Mouse (Mus musculus): ENCODE measurements at regions not wholly inside any gene's neighbourhood (a gene's known extent, or its start where the extent isn't known, plus 50 kb on each side); places are given as distances from the start of the nearest gene placed in this dataset.
"Not testable (repeated sequence)": the region's sequence is repeated elsewhere in the genome, so short reads cannot be mapped to it uniquely, and the experiment has no call there.

DNA sequence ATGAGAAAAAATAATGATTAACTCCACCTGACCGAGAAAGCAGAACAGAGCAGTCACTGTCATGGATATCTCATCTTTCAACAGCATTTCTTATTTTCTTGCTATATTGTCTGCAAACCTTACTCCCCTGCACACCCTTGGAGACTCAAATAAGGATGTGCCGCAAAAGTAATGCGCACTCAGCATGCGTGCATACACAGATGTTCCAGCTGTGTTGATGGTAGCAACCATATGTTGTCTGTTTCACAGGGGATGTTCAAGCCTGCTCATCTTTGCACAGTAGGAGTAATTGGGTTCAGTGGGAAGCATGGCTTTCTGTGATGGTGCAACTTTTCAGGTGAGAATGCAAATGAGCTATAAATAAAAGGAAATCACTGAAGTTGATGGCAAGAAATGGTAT, 1182.9 kb upstream of the Manea start:
- no peak for DNase-seq

DNA sequence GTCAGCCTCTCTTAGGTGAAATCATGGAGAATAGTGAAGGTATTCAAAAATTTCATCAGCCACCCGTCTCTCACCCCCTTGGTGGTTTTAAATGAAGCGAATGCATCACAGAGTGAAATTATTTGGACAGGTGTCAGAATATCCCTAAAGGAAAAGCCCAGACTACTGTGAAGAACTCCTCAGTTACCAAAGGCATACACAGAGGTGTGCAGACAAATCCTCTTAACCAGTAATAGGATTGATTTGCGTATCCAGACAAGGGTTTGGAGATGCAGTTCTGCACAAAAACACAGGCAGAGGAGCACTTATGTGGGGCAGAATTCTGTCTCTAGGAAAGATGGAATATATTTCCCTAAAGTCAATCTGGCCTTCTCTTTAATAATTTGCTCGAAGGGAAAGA, 1173.6 kb upstream of the Manea start:
- DNase-seq, result peak; percentile 24

DNA sequence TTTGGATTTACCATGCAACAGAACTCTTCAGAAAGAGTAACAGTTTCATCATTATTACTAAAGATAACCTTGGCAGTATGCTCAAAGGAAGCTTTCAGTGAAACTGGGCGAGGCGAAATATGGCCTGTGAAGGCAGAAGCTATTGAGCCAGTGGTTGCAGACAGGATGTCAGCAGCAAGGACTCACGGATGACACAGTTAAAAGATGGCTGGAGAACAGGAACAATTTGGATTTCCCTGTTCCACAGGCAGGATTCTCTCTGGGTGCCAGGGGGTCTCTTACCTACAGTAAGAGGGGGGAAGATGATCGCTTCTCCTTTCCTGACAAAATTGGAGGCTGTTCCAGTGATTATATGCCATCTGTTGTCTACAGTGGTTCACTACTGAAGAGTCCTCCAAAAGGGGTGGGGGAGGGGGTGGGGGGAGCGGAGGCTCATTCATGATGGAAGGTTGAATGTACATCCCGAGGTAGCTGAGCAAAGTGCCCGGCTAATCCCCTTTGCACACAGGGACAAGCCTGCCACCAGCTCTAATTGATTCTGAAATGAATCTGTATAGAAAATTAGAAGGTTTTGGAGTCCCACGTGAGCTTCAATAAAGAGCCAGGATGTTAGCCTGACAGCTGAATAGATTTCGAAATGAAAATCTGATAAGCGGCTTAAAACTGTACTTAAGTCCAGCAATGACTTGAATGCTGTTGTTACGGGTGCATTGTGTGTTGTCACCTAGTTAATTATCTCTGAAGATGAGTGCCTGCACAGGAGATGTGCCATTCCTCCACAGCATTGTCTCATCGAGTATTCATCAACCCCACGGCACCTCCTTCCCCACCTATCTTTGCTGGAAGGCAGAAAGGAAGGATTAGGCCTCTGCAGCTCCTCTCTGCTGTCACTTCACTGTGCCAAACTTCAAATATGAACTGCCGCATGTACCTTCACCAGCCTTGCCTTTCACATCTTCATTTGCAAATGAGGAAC, 1158.4 kb upstream of the Manea start:
- DNase-seq, result peak; percentile 84

DNA sequence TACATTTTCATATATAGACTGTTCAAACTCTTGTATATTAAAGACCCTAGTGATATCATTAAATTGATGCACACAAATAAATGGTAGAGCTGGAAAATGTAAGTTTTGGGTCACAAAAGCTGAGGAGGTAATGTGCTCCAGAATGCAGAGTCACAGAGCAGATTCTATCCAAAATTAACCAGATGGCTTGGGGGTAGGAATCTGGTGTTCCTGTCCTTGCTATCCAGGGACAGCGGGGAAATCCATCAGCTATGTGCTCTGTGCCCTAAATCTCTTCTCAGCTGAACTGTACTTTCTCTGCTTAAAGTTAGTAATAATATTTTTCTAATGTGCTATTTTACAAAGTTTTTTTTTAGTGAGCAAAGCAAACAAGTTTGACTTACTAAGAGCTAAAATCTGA, 1151.2 kb upstream of the Manea start:
- no peak for DNase-seq

DNA sequence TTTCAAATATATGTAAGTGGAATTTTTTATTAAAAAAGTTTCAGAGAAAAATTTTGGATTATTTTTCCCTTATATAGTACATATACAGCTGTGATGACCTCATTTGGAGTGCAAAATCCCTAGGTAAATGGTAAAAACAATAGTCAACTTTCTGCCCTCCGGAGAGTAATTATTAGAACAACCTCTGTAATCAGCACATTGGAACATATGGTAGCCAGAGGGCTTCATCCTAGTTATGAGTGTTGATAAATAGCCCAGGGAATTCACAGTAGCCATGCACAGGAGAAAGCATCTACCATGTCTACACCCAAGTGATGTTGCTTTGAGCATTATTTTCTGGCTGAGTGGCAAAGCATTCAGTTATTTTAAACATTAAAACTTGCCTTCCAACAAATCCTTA, 1150.6 kb upstream of the Manea start:
- DNase-seq, result no peak

DNA sequence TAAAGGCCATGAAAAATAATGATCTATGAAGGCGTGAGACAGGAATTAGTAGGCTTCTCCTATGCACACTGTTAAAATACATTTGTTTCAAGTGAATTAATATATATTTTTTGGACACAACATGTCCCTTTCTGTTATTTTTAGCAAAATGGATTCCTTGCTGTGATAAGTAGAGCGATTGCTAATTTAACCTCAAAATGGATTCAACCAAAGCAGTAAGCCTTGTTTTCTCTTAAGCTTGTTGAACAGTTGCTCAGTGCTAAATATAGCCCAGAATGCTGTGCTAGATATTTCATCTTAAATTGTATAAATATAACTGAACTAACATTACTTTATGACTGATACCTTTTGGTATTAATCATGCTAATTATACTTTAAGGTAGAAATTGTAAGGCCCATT, 1144.6 kb upstream of the Manea start:
- no peak for DNase-seq

DNA sequence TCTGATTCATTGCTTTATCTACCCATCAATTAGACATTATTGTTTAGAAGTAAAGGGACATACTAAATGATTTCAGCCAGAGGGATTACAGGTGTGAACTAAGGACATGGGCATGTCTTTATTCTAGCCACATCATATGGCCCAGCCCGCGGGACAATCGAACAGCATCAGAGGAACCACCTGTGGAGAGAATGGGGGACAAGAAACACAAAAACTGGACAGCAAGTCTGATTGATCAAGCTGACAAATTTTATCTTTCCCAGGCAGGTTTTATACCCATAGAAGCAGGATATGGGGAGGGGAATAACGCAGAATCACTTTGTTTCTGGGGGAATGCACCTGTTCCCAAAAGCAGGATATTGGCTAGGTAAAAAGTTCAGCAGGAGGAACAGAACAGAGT, 1103.2 kb upstream of the Manea start:
- peak; percentile 24 for DNase-seq

DNA sequence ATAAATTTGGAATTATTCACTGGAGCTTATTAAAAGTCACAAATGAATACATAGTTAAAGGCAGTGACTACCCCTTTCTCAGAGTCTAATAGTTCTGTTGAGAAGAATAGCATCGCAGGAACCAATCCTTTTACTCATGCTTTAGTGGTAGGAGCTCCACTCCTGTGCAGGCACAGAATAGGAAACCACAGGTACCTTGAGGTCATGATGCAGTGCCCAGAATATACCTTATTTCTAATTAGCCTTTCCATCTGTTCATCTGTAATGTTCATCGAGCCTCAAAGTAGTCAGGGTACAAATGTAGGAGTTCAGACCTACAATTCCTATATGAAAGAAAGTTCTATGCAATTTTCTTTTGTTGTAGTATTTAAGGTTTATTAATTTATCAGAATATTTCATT, 1099.6 kb upstream of the Manea start:
- no peak for DNase-seq

DNA sequence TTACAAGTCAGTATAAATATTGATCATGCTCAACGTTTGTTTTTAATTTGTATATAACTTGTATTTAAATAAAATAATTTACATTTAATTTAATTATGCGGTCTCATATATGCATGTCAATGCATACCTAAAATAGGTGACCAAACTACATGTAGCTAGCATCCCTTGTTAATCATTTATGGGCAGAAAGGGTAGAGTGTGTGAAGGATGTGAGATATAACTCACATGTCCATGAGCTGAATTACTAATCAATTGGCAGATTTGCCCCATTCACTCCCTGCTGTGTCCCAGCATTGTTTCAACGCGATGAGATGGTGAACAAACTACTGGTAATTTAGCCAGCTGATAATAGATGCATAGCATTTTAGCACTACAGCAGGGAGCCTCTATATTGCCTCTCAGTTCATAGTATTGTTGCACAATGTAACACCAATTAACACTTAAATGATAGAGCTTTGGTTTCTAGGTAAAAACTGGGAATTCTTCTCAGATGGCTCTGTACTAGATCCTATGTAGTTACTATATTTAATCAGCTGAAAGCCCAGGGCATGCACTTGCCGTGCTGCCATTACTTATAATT, 1082.6 kb upstream of the Manea start:
- DNase-seq, result no peak

DNA sequence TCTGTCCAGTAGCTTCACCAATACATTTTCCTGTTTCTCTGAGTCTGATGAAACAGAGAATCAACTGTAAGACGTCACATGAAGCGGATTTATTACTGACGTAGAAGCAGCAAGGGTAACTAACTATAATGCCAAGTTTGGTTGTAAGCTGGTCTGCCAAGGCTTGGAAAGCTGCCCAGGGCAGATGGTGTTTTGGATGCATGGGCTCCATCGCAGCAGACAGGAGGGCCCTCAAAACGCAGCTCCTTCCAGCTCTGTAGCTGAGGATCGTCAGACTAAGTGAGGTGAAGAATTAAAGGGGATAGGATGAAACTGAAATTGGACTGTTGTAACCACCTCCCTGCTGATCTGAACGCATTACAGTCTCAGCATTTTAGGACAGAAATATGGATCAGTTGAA, 1079.2 kb upstream of the Manea start:
- DNase-seq, result no peak

DNA sequence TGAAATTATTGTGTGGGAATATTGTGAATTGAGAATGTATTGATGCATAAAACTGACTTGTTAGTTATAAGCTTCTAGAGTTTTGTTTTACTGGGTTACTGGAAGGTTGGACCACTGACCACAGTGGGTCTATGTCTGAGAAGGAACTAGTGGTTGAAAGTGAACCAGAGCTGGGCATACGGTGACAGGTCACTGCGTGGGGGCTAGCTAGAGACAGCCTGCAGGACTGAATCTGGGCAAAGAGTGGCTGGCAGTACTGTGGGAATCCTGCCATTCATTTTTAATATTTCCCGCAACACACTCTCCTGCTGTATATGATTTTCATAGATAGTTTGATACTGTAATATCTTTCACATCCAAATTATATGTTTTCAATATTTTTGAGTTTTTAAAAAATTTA, 1077.2 kb upstream of the Manea start:
- DNase-seq, result no peak

DNA sequence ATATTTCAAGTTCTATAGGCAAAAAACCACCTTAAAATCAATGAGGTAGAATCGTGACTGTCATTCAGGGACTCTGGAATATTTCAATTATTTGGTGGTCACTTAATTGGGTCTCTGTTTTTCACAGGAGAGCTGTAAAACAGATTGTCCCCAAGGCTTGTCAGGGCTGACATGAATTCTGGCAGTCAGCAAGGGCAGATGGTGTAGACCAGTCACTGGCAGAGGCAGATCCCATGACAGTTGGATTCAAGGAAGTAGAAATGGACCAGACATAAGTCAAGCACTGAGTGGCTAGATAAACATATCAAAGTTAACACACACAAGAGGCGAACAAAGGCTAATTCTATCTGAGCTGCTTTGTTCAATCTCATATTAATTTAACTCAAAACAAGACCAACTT, 1071.8 kb upstream of the Manea start:
- no peak for DNase-seq

DNA sequence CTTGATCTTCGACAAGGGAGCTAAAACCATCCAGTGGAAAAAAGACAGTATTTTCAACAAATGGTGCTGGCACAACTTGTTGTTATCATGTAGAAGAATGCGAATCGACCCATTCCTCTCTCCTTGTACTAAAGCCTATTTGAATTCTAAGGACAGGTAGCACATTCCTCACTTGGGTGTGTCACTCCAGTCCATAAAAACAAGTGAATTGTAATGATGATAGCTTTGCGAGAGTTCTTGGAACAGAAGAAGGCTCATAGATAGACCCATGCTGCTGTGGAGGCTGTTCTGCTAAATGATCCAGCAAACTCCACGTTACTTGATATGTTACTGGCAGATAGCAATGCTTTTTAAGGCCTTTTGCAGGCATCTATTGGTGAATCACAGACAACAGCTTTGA, 1038.2 kb upstream of the Manea start:
- DNase-seq, result not testable (repeated sequence)

DNA sequence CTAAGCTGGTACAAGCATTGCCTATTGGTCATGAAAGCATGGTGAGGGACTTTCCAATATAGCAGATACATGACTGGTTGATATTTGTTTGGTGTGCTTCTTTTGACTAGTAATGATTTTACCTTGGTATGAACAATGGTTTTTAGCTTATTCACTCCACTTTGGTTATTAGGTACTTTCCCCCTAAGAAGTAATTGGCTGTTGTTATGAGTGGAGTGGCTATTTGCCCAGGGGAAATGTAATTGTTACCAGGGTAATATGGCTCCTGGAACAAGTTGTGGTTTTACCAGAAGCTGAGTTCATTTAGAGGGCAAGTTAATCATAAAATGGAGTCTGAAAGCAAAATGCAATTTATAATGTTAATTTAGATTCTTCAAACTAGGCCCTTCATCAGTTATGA, 1000.2 kb upstream of the Manea start:
- no peak for DNase-seq

DNA sequence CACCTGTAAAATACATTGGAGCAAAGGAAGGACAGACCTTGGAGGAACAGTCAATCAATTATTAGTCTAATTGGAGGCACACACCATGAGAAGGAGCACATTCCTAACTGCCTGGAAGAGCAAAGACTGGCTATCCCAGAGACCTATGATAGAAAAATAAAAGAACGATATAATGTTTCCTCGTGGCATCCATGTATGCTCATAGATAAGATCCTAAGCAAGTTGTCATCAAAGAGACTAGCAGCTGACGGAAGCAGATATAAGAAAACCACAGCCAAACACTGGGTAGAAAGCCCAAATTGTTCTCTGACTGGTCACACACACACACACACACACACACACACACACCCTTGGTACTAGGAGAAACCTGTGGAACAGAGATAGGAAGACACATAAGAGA, 986.6 kb upstream of the Manea start:
- DNase-seq, result no peak
